Mouse (Mus musculus) liver, embryonic 14.5 days (tissue): ENCODE results near the gene Gtf2f2.

Experiments
- CTCF ChIP-seq: IDR thresholded peaks from 2 replicates; pipeline ENCODE4 v1.5.1; 2016; ENCODE audit warnings: antibody characterized with exemption, low read depth, control low read depth
- EP300 ChIP-seq: IDR thresholded peaks from 2 replicates; pipeline ENCODE4 v1.6.1; 2016; ENCODE audit warnings: antibody characterized with exemption, low read depth

- TF ChIP-seq CTCF (peak; percentile 35), EP300 (no peak)
Measured at GRCm38 (mm10) chr14:75870631-75871030, 140.0 kb downstream of the Gtf2f2 start.
